ENCODE assay signal across 19 mouse cellular contexts in genomic region chr4:82173461-82174085, GRCm38 (mm10).
DNase-seq lines count a peak whose midpoint lies in the region; ATAC-seq and TF ChIP-seq lines count a peak whose summit lies in the region.
"Had no signal": no experiment of that assay in that cellular context is flagged by ENCODE, and none has a peak within 500 bp of the region (broad histone marks: within the 10 kb centered on the region; RNA-seq: fewer than 3 reads in every experiment).

No protein-coding gene starts in this region.

- WGBS in embryonic facial prominence, embryonic 10.5 days = 82% methylated on average over 17 of the region's 17 CpGs
- WGBS in limb, embryonic 11.5 days = 75% methylated on average over 17 of the region's 17 CpGs

- peak overlapping the region; percentile 67 for H3K27ac ChIP-seq in gastrocnemius, adult 2 months
- H3K27ac ChIP-seq in embryonic facial prominence, embryonic 10.5 days (replicated peaks) = peak overlapping the region; percentile 1; the same call in 1 of the 2 replicates
- 0 out of 2 replicates have a peak overlapping the region, but pooled peaks have one; percentile 18 for H3K27ac ChIP-seq in limb, embryonic 11.5 days (replicated peaks; ENCODE audit: low read depth, low read length)
- H3K27ac ChIP-seq: hindbrain, embryonic 13.5 days; liver, embryonic 15.5 days had no signal

- H3K4me3 ChIP-seq in gastrocnemius, adult 2 months = peak overlapping the region; percentile 47
- H3K4me3 ChIP-seq in embryonic facial prominence, embryonic 10.5 days = no peak overlapping the region
- H3K4me3 ChIP-seq in limb, embryonic 11.5 days (ENCODE audit: low read depth, low read length) = no peak overlapping the region
- H3K4me3 ChIP-seq: hindbrain, embryonic 13.5 days; liver, embryonic 15.5 days had no signal

- H3K36me3 ChIP-seq in embryonic facial prominence, embryonic 10.5 days (replicated peaks) = no peaks in the 10 kb centered on the region
- no peaks in the 10 kb centered on the region for H3K36me3 ChIP-seq in limb, embryonic 11.5 days (ENCODE audit: control insufficient read depth, insufficient read depth, low read length)
- H3K36me3 ChIP-seq: G1E; hindbrain, embryonic 13.5 days; liver, embryonic 15.5 days had no signal

- no peak overlapping the region for H3K4me2 ChIP-seq in limb, embryonic 11.5 days (ENCODE audit: low read depth, severe bottlenecking)
- H3K4me2 ChIP-seq: hindbrain, embryonic 13.5 days; liver, embryonic 15.5 days had no signal

- intact Hi-C loops in gastrocnemius, adult 2 months (cut with DNase I) = no loop called here

- peaks cover 8% of the 10 kb centered on the region; the same call in 1 of the 2 replicates for H3K4me1 ChIP-seq in embryonic facial prominence, embryonic 10.5 days
- no peaks in the 10 kb centered on the region for H3K4me1 ChIP-seq in limb, embryonic 11.5 days (ENCODE audit: control insufficient read depth, insufficient read depth, low read length)
- H3K4me1 ChIP-seq: hindbrain, embryonic 13.5 days; liver, embryonic 15.5 days had no signal

- no peak overlapping the region for H3K9ac ChIP-seq in limb, embryonic 11.5 days (ENCODE audit: low read length)
- H3K9ac ChIP-seq: hindbrain, embryonic 13.5 days; liver, embryonic 15.5 days had no signal

- no peak for TF ChIP-seq CTCF in gastrocnemius, adult 2 months (IDR thresholded peaks at IDR 0.05)

- H3K9me3 ChIP-seq in embryonic facial prominence, embryonic 10.5 days = no peaks in the 10 kb centered on the region
- H3K9me3 ChIP-seq in limb, embryonic 11.5 days (ENCODE audit: control insufficient read depth, low read length) = no peaks in the 10 kb centered on the region
- H3K9me3 ChIP-seq: hindbrain, embryonic 13.5 days; liver, embryonic 15.5 days had no signal

- no peak for ATAC-seq in limb, embryonic 11.5 days (ENCODE audit: insufficient number of reproducible peaks, low FRiP score, low TSS enrichment, low read depth)
- ATAC-seq: CD4-positive, CD25-positive, alpha-beta regulatory T cell, adult 4 months; forebrain, embryonic 16.5 days had no signal

- no peaks in the 10 kb centered on the region for H3K27me3 ChIP-seq in embryonic facial prominence, embryonic 10.5 days (replicated peaks; ENCODE audit: low read depth, poor library complexity, severe bottlenecking)
- H3K27me3 ChIP-seq in limb, embryonic 11.5 days (ENCODE audit: control insufficient read depth, insufficient read depth, low read length) = no peaks in the 10 kb centered on the region
- H3K27me3 ChIP-seq: hindbrain, embryonic 13.5 days; liver, embryonic 15.5 days had no signal

- no peak for DNase-seq in gastrocnemius, adult 2 months
- no peak for DNase-seq in gastrocnemius, postnatal 4 days (ENCODE audit: low spot score in 2 of 2)
- DNase-seq in kidney, postnatal 4 days = peak; percentile 4 to 20
- DNase-seq in kidney, adult 9 months = no peak
- no peak for DNase-seq in embryonic facial prominence, embryonic 10.5 days (ENCODE audit: low spot score)
- no peak for DNase-seq in limb, embryonic 11.5 days (ENCODE audit: low spot score)
- DNase-seq in adrenal gland, adult (ENCODE audit: inconsistent age in 2 of 2, low spot score in 1 of 2) = no peak
- DNase-seq in cerebellum, adult 11-12 months = no peak
- DNase-seq: adrenal gland, adult 8-10 months; cerebellum, postnatal 25 days; heart, adult 18-20 months; heart, postnatal 14 days; kidney, adult 11 months; right cerebral cortex, postnatal 25 days had no signal

Comparison
In these comparisons a context has a peak if more than half of its experiments do, and no peak if none do; other contexts are left out.
1. DNase-seq: peak in kidney, postnatal 4 days (2 of 2); none in gastrocnemius, adult 2 months (single experiment), gastrocnemius, postnatal 4 days (0 of 2), kidney, adult 9 months (single experiment), embryonic facial prominence, embryonic 10.5 days (single experiment), limb, embryonic 11.5 days (single experiment), adrenal gland, adult (0 of 2) and cerebellum, adult 11-12 months (single experiment).
2. H3K27ac ChIP-seq: peak in every context shown above with its lines; median percentile 67 in gastrocnemius, adult 2 months; 18 in limb, embryonic 11.5 days; 1 in embryonic facial prominence, embryonic 10.5 days.